In genomic region chr8:11557424-11557767, GRCm38 (mm10) we compare ENCODE assay signal across 7 mouse cellular contexts. TPM values are rescaled to one million over a fixed set of nuclear protein-coding genes. Genes with fewer than 3 reads are reported as not detected.
A peak's percentile ranks its signal among the peaks of the same experiment; 100 is the strongest.
DNase-seq lines count a peak whose midpoint lies in the region; ATAC-seq and TF ChIP-seq lines count a peak whose summit lies in the region.

No protein-coding gene starts in this region.

- no peaks in the 10 kb centered on the region for H3K4me1 ChIP-seq in brown adipose tissue, adult 24 weeks (ENCODE audit: control insufficient read depth, insufficient read depth, insufficient read length, low read length)
- H3K4me1 ChIP-seq in forebrain, embryonic 16.5 days (replicated peaks; ENCODE audit: control insufficient read depth, insufficient read depth, low read length) = peaks cover 23% of the 10 kb centered on the region
- peaks cover 20 to 24% of the 10 kb centered on the region in 2 experiments for H3K4me1 ChIP-seq in liver, embryonic 14.5 days (replicated peaks; ENCODE audit: control insufficient read depth in 2 of 2, insufficient read depth in 2 of 2, low read length in 1 of 2)
- peaks cover 24% of the 10 kb centered on the region for H3K4me1 ChIP-seq in stomach, embryonic 16.5 days (ENCODE audit: control insufficient read depth, insufficient read depth, low read length)

- H3K9ac ChIP-seq in forebrain, embryonic 16.5 days (replicated peaks; ENCODE audit: low read depth, low read length) = peak overlapping the region; percentile 99
- H3K9ac ChIP-seq in liver, embryonic 14.5 days (replicated peaks) = peak overlapping the region; percentile 78
- peak overlapping the region; percentile 98 for H3K9ac ChIP-seq in stomach, embryonic 16.5 days (ENCODE audit: low read length)

- no peak for TF ChIP-seq EP300 in liver, embryonic 14.5 days (IDR thresholded peaks at IDR 0.05; ENCODE audit: low read depth)

- H3K36me3 ChIP-seq in forebrain, embryonic 16.5 days (ENCODE audit: control insufficient read depth, insufficient read depth) = peaks cover 6% of the 10 kb centered on the region; the same call in 1 of the 2 replicates
- H3K36me3 ChIP-seq in liver, embryonic 14.5 days (replicated peaks; ENCODE audit: control insufficient read depth, insufficient read depth, low read depth) = peaks cover 12% of the 10 kb centered on the region
- H3K36me3 ChIP-seq in stomach, embryonic 16.5 days (ENCODE audit: control insufficient read depth, insufficient read depth, low read length) = peaks cover 14% of the 10 kb centered on the region

- H3K9me3 ChIP-seq in forebrain, embryonic 16.5 days (ENCODE audit: control insufficient read depth, low read length) = no peaks in the 10 kb centered on the region
- H3K9me3 ChIP-seq in liver, embryonic 14.5 days (ENCODE audit: control insufficient read depth, low read length) = no peaks in the 10 kb centered on the region
- H3K9me3 ChIP-seq in stomach, embryonic 16.5 days (replicated peaks; ENCODE audit: control insufficient read depth, low read length) = no peaks in the 10 kb centered on the region

- H3K4me2 ChIP-seq in forebrain, embryonic 16.5 days (ENCODE audit: low read length) = peak overlapping the region; percentile 62
- peak overlapping the region; percentile 91 for H3K4me2 ChIP-seq in liver, embryonic 14.5 days (ENCODE audit: low read depth)
- peak overlapping the region; percentile 70 for H3K4me2 ChIP-seq in stomach, embryonic 16.5 days (ENCODE audit: low read depth, low read length)

- no peak for DNase-seq in left cerebral cortex, adult 2 months (ENCODE audit: extremely low spot score in 1 of 2, low spot score in 2 of 2)
- DNase-seq in left cerebral cortex, adult 9 months (ENCODE audit: low spot score in 2 of 2) = no peak
- DNase-seq in liver, embryonic 14.5 days (ENCODE audit: low read depth in 3 of 3, low spot score in 3 of 3) = no peak

- H3K4me3 ChIP-seq in left cerebral cortex, adult 2 months = peak overlapping the region; percentile 97
- peak overlapping the region; percentile 83 for H3K4me3 ChIP-seq in brown adipose tissue, adult 24 weeks (ENCODE audit: insufficient read depth, low read depth, low read length)
- H3K4me3 ChIP-seq in forebrain, embryonic 16.5 days (replicated peaks; ENCODE audit: low read length) = peak overlapping the region; percentile 73
- H3K4me3 ChIP-seq in liver, embryonic 14.5 days (ENCODE audit: insufficient read depth in 1 of 2, low read depth in 2 of 2, low read length in 2 of 2) = peak overlapping the region; percentile 96 to 99
- peak overlapping the region; percentile 67 for H3K4me3 ChIP-seq in stomach, embryonic 16.5 days (replicated peaks; ENCODE audit: low read length)

- no peak for ATAC-seq in forebrain, embryonic 16.5 days
- peak; percentile 0; the same call in 1 of the 2 replicates for ATAC-seq in liver, embryonic 14.5 days (ENCODE audit: insufficient read depth)
- no peak for ATAC-seq in stomach, embryonic 16.5 days (ENCODE audit: insufficient read depth, low FRiP score)
- ATAC-seq in megakaryocyte progenitor cell, adult 5-6 weeks (replicated peaks; ENCODE audit: poor library complexity) = no peak

- no peak for TF ChIP-seq CTCF in left cerebral cortex, adult 2 months (IDR thresholded peaks at IDR 0.05)
- TF ChIP-seq CTCF in liver, embryonic 14.5 days (IDR thresholded peaks at IDR 0.05; ENCODE audit: low read depth) = no peak

- 1% methylated on average over 23 of the region's 32 CpGs for WGBS in forebrain, embryonic 16.5 days
- WGBS in liver, embryonic 14.5 days (ENCODE audit: insufficient replicate concordance) = 0% methylated on average over 32 of the region's 32 CpGs
- 0% methylated on average over 29 of the region's 32 CpGs for WGBS in stomach, embryonic 16.5 days

- H3K27me3 ChIP-seq in forebrain, embryonic 16.5 days (replicated peaks; ENCODE audit: control insufficient read depth, insufficient read depth, low read length) = no peaks in the 10 kb centered on the region
- no peaks in the 10 kb centered on the region for H3K27me3 ChIP-seq in liver, embryonic 14.5 days (ENCODE audit: control insufficient read depth, insufficient read depth, low read length)
- H3K27me3 ChIP-seq in stomach, embryonic 16.5 days (ENCODE audit: control insufficient read depth, insufficient read depth, low read length) = no peaks in the 10 kb centered on the region

- intact Hi-C loops in left cerebral cortex, adult 2 months (cut with DNase I) = loop anchor here (5.0 to 10.0 kb wide), 4 partner anchors 60 to 1583 kb away; partner anchors contain the start of genes 1700016D06Rik, Abhd13, Lig4 and Naxd

- H3K27ac ChIP-seq in left cerebral cortex, adult 2 months = peak overlapping the region; percentile 96
- H3K27ac ChIP-seq in brown adipose tissue, adult 24 weeks (replicated peaks; ENCODE audit: low read depth, low read length) = peak overlapping the region; percentile 45
- H3K27ac ChIP-seq in forebrain, embryonic 16.5 days (ENCODE audit: low read length) = peak overlapping the region; percentile 100
- H3K27ac ChIP-seq in liver, embryonic 14.5 days = peak overlapping the region; percentile 86
- peak overlapping the region; percentile 97 for H3K27ac ChIP-seq in stomach, embryonic 16.5 days (ENCODE audit: low read length)

RNA-seq across cellular contexts. Expression of gene Ing1, which starts 2.0 kb away (rescaled TPM):
- total RNA-seq in left cerebral cortex, adult 2 months (2021) = 10 to 100 TPM; 51.5 to 66.0 TPM
- 13.9 and 17.2 TPM in 2 replicates for polyA plus RNA-seq in brown adipose tissue, adult 24 weeks (2012; ENCODE audit: insufficient read depth, insufficient read length, missing spikeins)
- polyA plus RNA-seq in forebrain, embryonic 16.5 days (2015; fragmentation: Nextera tagmentation; extraction: Ambion mirVana) = 42.9 and 45.4 TPM in 2 replicates
- polyA plus RNA-seq in liver, embryonic 14.5 days (2012; rRNA removed) = 9.3 and 15.6 TPM in 2 replicates
- polyA plus RNA-seq in liver, embryonic 14.5 days (2014; fragmentation: Nextera tagmentation; extraction: Ambion mirVana) = 13.2 and 14.2 TPM in 2 replicates
- polyA plus RNA-seq in stomach, embryonic 16.5 days (2015; fragmentation: Nextera tagmentation; extraction: Ambion mirVana) = 24.7 and 24.9 TPM in 2 replicates
- 30.3 and 31.5 TPM in 2 replicates for total RNA-seq in megakaryocyte progenitor cell, adult 5-6 weeks (2015)
- total RNA-seq in megakaryocyte progenitor cell, adult 5-6 weeks (2017) = 41.7 and 52.5 TPM in 2 replicates

RNA-seq across cellular contexts. Expression of gene Cars2, which starts 6.8 kb away (rescaled TPM):
- total RNA-seq in left cerebral cortex, adult 2 months (2021) = 10 to 100 TPM; 20.5 to 22.4 TPM
- polyA plus RNA-seq in brown adipose tissue, adult 24 weeks (2012; ENCODE audit: insufficient read depth, insufficient read length, missing spikeins) = 43.7 and 44.1 TPM in 2 replicates
- 29.1 and 34.1 TPM in 2 replicates for polyA plus RNA-seq in forebrain, embryonic 16.5 days (2015; fragmentation: Nextera tagmentation; extraction: Ambion mirVana)
- polyA plus RNA-seq in liver, embryonic 14.5 days (2012; rRNA removed) = 18.2 and 18.8 TPM in 2 replicates
- polyA plus RNA-seq in liver, embryonic 14.5 days (2014; fragmentation: Nextera tagmentation; extraction: Ambion mirVana) = 15.4 and 15.5 TPM in 2 replicates
- polyA plus RNA-seq in stomach, embryonic 16.5 days (2015; fragmentation: Nextera tagmentation; extraction: Ambion mirVana) = 24.3 and 26.9 TPM in 2 replicates
- total RNA-seq in megakaryocyte progenitor cell, adult 5-6 weeks (2015) = 27.6 and 32.8 TPM in 2 replicates
- total RNA-seq in megakaryocyte progenitor cell, adult 5-6 weeks (2017) = 39.6 and 41.2 TPM in 2 replicates

Comparison
In these comparisons a context has a peak if more than half of its experiments do, and no peak if none do; other contexts are left out.
1. H3K27ac ChIP-seq: peak in every context shown above with its lines; median percentile 100 in forebrain, embryonic 16.5 days; 97 in stomach, embryonic 16.5 days; 96 in left cerebral cortex, adult 2 months; 86 in liver, embryonic 14.5 days; 45 in brown adipose tissue, adult 24 weeks.